Mouse (Mus musculus) left cerebral cortex, postnatal 4 days (tissue): ENCODE measurements around the gene Tex44. TPM values are rescaled to one million over a fixed set of nuclear protein-coding genes. Genes with fewer than 3 reads are reported as not detected.
A peak's percentile ranks its signal among the peaks of the same experiment; 100 is the strongest.
"Not testable (repeated sequence)": the region's sequence is repeated elsewhere in the genome, so short reads cannot be mapped to it uniquely, and the experiment has no call there.

Experiments
- DNase-seq: peaks from one replicate; pipeline ENCODE4 v3.0.0-alpha.2; 2022
- intact Hi-C: fragments of 180-260 bp; cut with DNase I; formaldehyde crosslinking; loops from one replicate; pipeline ENCODE4 v1.15.1; 2025
- total RNA-seq, 2 experiments: library from RNA; stranded (reverse); gene quantifications; 2 replicates each; pipeline ENCODE4 v1.2.3; 2021

Tex44 gene
- total RNA-seq, 2 experiments from 2014 or later, result not detected

- peak; percentile 88 for DNase-seq
Measured at GRCm38 (mm10) chr1:86441980-86442831, 16.1 kb downstream of the Tex44 start.

GRCm38 (mm10) chr1:86442832-86443231 is 16.7 kb downstream of the Tex44 start:
- intact Hi-C loops, result loop anchor here (5.0 kb wide), 1 partner anchor 54 kb away; no protein-coding TSS in a partner anchor
- no peak for DNase-seq

More at GRCm38 (mm10) chr1:86441980-86442831, 16.1 kb downstream of the Tex44 start:
- intact Hi-C loops, result loop anchor here (2.0 to 5.0 kb wide), 2 partner anchors 55 to 91 kb away; no protein-coding TSS in a partner anchor

DNA sequence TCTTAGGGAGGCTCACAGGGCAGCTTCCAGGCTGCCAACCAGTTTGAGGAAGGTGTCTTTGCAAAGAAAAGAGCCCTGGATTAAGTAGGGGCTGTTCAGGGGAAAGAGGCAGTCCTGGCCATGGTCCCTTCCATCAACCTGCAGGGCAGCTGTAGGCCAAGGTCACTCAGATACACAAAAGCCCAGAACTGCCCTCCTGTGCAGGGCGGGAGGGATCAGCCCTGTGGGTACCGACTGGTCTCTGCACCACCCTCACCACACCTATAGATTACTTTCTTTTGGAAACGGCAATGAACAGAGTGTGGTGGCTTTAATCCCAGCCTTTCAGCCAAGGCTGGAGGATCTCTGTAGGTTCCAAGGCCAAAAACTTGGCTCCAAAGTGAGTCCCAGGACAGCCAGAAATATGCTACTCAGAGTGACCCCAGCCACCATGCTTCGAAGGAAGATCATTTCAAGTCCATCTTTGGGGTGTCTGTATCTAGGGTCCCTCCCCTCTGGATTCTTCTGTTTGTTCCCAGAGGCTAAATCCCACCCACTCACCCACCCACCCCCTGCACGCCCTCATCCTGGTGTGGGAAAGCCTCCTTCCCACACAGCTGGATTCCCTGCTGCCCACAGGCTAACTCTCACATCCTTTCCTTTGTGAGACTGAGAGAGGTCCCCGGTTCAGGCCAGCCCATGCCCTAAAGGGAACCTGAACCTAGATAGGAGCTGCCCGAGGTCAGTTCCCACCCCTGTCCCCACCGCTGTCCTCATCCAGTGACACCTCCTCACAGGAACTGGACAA is 17.4 kb downstream of the Tex44 start:
- intact Hi-C loops, result loop anchor here (5.0 kb wide), 1 partner anchor 54 kb away; no protein-coding TSS in a partner anchor
- no peak for DNase-seq

GRCm38 (mm10) chr1:86447596-86448171 is 21.6 kb downstream of the Tex44 start:
- DNase-seq, result peak; percentile 67
- intact Hi-C loops, result no loop called here

DNA sequence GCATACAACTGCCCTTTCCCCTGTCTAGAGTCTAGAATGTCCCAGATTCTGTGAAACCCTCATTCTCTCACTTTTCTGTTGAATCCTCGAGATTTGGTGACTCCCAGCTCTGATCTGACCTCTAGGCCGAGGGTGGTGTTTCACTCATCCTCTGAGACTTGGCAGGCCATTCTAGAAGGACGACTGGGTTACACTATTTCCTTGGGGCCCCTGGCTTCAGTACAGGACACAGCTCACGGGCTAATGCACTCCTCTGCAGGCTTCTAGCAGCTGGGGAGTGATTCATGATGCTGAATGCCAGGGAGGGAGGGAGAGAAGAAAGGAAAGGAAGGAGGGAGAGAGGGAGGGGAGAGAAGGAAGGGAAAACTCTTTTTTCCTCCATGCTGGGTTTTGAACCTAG is 22.1 kb downstream of the Tex44 start:
- no peak for DNase-seq
- intact Hi-C loops, result no loop called here

GRCm38 (mm10) chr1:86449966-86450365 is 23.8 kb downstream of the Tex44 start:
- DNase-seq, result no peak
- intact Hi-C loops, result no loop called here

DNA sequence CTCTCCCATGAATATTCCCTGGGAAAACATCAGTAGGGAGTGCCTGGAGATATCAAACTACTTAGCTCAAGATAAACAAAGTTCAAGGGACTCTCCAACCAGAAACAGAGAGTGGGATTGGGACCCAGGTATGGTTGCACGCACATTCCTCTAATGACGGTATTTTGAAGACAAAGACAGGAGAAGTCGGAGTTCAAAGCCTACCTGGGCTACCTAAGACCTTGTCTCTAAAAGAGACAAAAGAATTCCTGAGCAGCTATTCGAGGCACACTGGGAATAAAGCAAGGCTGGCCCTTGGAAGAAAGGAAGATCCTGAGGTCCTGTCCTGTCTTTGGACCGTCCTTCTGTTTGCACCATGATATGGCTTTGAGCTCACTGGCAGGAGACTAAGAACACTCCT is 26.6 kb downstream of the Tex44 start:
- DNase-seq, result no peak
- intact Hi-C loops, result no loop called here

- intact Hi-C loops, result no loop called here
- DNase-seq, result no peak
Measured at GRCm38 (mm10) chr1:86456892-86457581, 30.9 kb downstream of the Tex44 start.

- intact Hi-C loops, result no loop called here
- no peak for DNase-seq
Measured at GRCm38 (mm10) chr1:86459371-86459770, 33.2 kb downstream of the Tex44 start.

DNA sequence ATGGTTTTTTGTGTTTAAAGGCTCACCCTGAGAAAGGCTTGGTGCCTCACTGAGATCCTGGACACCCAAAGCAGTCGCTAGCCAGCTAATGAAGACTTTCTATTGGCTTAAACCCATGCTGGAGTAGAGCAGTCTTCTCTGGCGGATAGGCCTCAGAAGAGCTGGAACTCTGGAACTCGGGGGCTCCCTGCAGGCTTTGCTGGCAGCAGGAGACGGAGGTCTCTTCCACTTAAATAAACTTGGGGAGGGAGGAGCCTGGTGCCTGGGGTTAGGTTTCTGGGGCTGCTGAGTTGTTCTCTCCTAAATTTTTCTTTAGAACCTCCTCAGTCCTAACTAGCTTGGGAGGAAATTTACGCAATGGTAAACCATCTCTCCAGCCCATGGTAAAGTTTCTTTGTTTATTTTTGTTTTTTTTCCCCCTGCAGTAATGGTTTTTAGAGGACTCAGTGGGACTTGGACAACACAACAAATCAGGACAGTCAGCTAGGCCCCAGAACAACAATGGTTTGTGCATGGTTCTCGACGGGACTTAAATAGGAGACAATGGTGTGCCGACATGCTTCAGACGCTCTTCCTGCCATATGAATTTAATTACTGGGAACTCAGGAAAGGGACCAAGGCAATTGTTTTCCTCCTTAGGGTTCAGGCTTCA is 38.2 kb downstream of the Tex44 start:
- DNase-seq, result no peak
- intact Hi-C loops, result no loop called here

- intact Hi-C loops, result no loop called here
- no peak for DNase-seq
Measured at GRCm38 (mm10) chr1:86464875-86465224, 38.7 kb downstream of the Tex44 start.

DNA sequence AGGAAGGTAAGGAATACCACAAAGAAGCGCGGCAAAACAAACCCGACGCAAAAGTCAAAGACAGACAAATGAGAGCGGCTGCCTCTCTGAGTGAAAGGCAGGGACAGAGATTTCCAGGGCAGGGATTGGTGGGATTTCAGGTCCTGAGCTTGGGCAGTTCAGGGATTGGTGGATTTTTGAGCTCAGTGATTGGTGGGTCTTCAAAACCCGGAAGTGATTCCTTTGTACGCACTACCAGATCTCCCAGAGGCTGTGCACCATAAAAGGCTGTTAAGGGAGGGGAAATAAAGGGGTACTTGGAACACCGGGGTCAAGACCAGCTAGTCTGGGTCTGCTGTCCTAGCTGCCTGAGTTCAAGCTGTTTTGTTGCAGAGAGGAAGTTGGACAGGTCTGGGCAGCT is 41.3 kb downstream of the Tex44 start:
- no peak for DNase-seq
- intact Hi-C loops, result no loop called here

GRCm38 (mm10) chr1:86469876-86470275 is 43.7 kb downstream of the Tex44 start:
- intact Hi-C loops, result no loop called here
- no peak for DNase-seq

DNA sequence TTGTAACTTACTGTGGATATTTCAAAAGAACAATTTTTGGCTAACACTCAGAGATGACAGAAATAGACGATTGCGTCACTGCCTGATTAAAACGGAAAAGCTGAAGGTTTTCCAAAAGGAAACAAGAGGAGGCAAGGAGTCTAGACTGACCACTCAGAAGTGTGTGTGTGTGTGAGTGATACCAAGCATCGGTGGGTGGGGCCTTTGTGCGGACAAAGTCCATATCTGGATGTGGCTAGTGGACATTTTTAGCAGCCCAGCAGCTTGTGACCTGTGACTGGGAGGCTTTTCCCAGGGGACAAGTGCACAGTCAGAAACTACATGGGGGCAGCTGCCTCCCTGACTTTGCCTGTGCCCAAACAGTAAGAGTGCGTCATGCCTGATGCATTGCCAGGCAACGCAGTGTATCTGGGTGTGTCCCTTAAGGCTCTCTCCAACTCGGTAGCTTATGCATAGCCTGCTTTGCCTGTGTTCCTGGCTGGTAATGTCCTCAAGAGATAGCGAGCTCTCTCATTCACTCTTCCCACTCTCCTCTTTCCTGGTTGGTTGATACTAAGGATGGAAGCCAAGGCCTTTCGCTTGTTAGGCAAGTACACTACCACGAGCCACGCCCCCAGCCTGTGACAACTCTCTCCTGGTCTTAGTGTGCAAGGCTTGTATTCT is 44.5 kb downstream of the Tex44 start:
- intact Hi-C loops, result no loop called here
- DNase-seq, result no peak

DNA sequence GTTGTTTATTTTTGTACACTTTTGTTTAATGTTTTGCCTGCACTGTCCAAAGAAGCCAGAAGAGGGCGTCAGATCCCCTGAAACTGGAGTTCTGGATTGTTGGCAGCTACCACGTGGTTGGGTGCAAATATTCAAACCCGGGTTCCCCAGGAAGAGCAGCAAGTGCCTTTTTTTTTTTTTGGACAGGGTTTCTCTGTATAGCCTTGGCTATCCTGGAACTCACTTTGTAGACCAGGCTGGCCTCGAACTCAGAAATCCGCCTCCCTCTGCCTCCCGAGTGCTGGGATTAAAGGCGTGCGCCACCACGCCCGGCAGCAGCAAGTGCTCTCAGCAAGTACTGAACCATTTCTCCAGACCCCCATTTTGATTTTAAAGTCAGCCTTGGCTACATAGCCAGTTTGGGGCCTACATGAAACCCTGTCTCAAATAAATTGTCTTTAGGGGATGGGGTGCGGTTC is 45.4 kb downstream of the Tex44 start:
- DNase-seq, intact Hi-C loops: not testable (repeated sequence)

- intact Hi-C loops, result no loop called here
- no peak for DNase-seq
Measured at GRCm38 (mm10) chr1:86472197-86472952, 46.2 kb downstream of the Tex44 start.

GRCm38 (mm10) chr1:86473109-86473760 is 47.1 kb downstream of the Tex44 start:
- no peak for DNase-seq
- intact Hi-C loops, result no loop called here
